Mouse (Mus musculus) heart, embryonic 15.5 days (tissue): Measurements from ENCODE around the gene Gm15217. TPM values are rescaled to one million over a fixed set of nuclear protein-coding genes. Genes with fewer than 3 reads are reported as not detected.
A peak's percentile ranks its signal among the peaks of the same experiment; 100 is the strongest.

ENCODE experiments used
- ATAC-seq: fragments of 200-750 bp; cut with Nextera tagmentation; replicated peaks from 2 replicates; pipeline ENCODE4 v1.8.0; 2017; ENCODE audit warnings: low read depth, moderate TSS enrichment; ENCODE audit not compliant: insufficient number of reproducible peaks, insufficient read depth, low FRiP score
- H3K27ac ChIP-seq: fragments of 300-500 bp; sonication (generic); 2 replicates; pipeline ENCODE4 v1.5.1; 2015; ENCODE audit warnings: mild to moderate bottlenecking, inconsistent platforms
- H3K27me3 ChIP-seq: fragments of 300-500 bp; sonication (generic); 2 replicates; pipeline ENCODE4 v1.6.1; 2015; ENCODE audit warnings: inconsistent platforms
- H3K36me3 ChIP-seq: fragments of 300-500 bp; sonication (generic); 2 replicates; pipeline ENCODE4 v1.6.1; 2015; ENCODE audit warnings: mild to moderate bottlenecking, inconsistent platforms
- H3K4me1 ChIP-seq: fragments of 300-500 bp; sonication (generic); replicated peaks from 2 replicates; pipeline ENCODE4 v1.6.1; 2015; ENCODE audit warnings: inconsistent platforms
- H3K4me2 ChIP-seq: fragments of 300-500 bp; sonication (generic); 2 replicates; pipeline ENCODE4 v1.6.1; 2015; ENCODE audit warnings: inconsistent platforms, mild to moderate bottlenecking, moderate library complexity
- H3K4me3 ChIP-seq: fragments of 300-500 bp; sonication (generic); 2 replicates; pipeline ENCODE4 v1.5.1; 2015; ENCODE audit warnings: mild to moderate bottlenecking, inconsistent platforms
- H3K9ac ChIP-seq: fragments of 300-500 bp; sonication (generic); 2 replicates; pipeline ENCODE4 v1.6.1; 2015; ENCODE audit warnings: mild to moderate bottlenecking, inconsistent platforms
- H3K9me3 ChIP-seq: fragments of 300-500 bp; sonication (generic); replicated peaks from 2 replicates; pipeline ENCODE4 v1.6.1; 2016; ENCODE audit warnings: inconsistent platforms
- WGBS: fragments of 180-500 bp; shearing (Covaris S2); methylation state at CpG from one replicate; pipeline ENCODE4 v1.1.7; 2015; ENCODE audit warnings: mixed read lengths; 5-methylcytosine and 5-hydroxymethylcytosine counted together
- polyA plus RNA-seq: library from polyadenylated mRNA; unstranded; fragments of >200 nt; fragmentation: Nextera tagmentation; extraction: Ambion mirVana; gene quantifications from 2 replicates; pipeline ENCODE4 v1.2.1, GENCODE M21; 2015

Gene Gm15217
- polyA plus RNA-seq, 1 experiment from 2014 or later: not detected

DNA sequence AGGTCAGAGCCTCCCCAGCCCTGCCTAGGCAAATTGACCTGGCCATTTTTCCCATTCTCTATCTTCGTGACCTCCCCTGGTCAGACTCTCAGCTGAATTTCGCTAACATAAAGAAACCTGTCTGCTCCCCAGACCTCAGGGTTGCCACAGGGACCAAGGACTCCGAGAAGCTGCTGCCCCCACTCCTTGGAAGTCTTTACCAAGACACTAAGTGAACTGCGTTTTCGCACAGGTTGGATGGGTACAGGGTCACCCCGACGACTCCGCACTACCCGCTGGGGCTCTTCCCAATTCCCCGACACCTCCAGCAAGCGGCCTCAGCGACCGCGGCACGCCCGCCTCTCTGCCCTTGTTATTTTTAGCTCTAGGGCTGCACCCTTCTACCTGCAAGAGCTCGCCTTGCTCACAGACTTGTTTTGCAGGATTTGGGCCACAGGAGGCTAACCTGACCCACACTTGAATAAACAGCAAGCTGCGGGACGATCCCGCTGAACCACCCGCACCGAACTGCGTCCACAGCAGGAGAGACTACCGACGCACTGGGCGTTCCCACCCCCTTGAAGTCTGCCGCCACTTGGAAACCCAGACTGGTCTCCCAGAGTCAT is 19.0 kb downstream of the Gm15217 start:
- no peaks in the 10 kb centered on the region for H3K36me3 ChIP-seq
- H3K9ac ChIP-seq: no peak overlapping the region
- peaks cover 11% of the 10 kb centered on the region for H3K4me1 ChIP-seq
- peak overlapping the region; percentile 42 for H3K4me3 ChIP-seq
- peak overlapping the region; percentile 68 for H3K4me2 ChIP-seq
- 5% methylated on average over 27 of the region's 27 CpGs for WGBS
- no peaks in the 10 kb centered on the region for H3K9me3 ChIP-seq
- peak; percentile 18; the same call in 1 of the 2 replicates for ATAC-seq
- no peak overlapping the region for H3K27ac ChIP-seq
- H3K27me3 ChIP-seq: peaks cover 26% of the 10 kb centered on the region

- 46% methylated on average over 2 of the region's 2 CpGs for WGBS
- Histone ChIP-seq H3K9me3 (no peaks in the 10 kb centered on the region), H3K4me1 (peaks cover 11% of the 10 kb centered on the region)
Measured at GRCm38 (mm10) chr14:46399925-46400324, 20.7 kb downstream of the Gm15217 start.

DNA sequence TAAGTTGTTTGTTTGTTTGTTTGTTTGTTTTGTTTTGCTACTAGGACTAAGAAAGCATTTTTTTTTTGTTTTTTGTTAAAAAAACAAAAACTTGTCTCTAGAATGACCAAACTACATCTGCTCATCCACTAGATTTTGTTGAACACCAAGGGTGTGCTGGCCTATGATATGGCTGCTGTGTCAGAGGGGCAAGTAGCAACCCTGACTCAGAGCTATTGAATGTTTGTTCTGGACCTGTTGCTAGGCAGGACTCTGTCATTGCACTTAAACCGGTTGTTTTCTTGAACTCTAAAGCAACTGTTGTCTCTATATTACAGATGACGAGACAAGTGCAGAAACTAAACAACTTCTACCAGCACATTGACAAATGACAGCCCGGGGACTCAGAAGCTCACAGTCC is 29.1 kb downstream of the Gm15217 start:
- Histone ChIP-seq H3K9me3 (no peaks in the 10 kb centered on the region), H3K4me2 (no peak overlapping the region), H3K9ac (no peak overlapping the region), H3K27ac (no peak overlapping the region), H3K36me3 (no peaks in the 10 kb centered on the region), H3K4me1 (no peaks in the 10 kb centered on the region), H3K4me3 (no peak overlapping the region), H3K27me3 (no peaks in the 10 kb centered on the region)
- WGBS: 77% methylated on average over 3 of the region's 3 CpGs
- no peak for ATAC-seq

More at GRCm38 (mm10) chr14:46399925-46400324, 20.7 kb downstream of the Gm15217 start:
- Histone ChIP-seq H3K4me3 (no peak overlapping the region), H3K36me3 (no peaks in the 10 kb centered on the region), H3K4me2 (no peak overlapping the region), H3K9ac (no peak overlapping the region), H3K27ac (no peak overlapping the region), H3K27me3 (peaks cover 26% of the 10 kb centered on the region)
- ATAC-seq: no peak

DNA sequence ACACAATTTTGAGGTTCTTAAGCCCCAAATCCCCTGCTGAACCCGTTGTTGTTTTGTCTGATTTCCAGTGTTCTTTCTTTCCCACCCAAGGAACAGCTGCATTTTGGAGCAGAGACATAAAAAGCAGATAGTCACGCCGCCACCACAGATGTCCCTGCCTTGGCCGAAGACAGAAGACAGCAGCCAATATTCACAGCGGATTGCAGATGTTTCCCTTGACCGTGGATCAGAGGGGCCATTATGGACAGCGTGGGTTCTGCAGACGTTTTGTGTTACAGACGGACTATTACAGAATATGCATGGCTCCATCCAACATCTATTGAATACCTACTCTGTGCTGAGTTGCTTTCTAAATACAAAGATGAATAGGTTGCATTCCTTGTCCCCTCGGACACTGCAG is 29.8 kb downstream of the Gm15217 start:
- no peaks in the 10 kb centered on the region for H3K4me1 ChIP-seq
- H3K27me3 ChIP-seq: no peaks in the 10 kb centered on the region
- no peaks in the 10 kb centered on the region for H3K36me3 ChIP-seq
- no peak overlapping the region for H3K9ac ChIP-seq
- WGBS: 74% methylated on average over 10 of the region's 10 CpGs
- no peak overlapping the region for H3K4me3 ChIP-seq
- H3K4me2 ChIP-seq: no peak overlapping the region
- no peak overlapping the region for H3K27ac ChIP-seq
- H3K9me3 ChIP-seq: no peaks in the 10 kb centered on the region
- ATAC-seq: no peak

DNA sequence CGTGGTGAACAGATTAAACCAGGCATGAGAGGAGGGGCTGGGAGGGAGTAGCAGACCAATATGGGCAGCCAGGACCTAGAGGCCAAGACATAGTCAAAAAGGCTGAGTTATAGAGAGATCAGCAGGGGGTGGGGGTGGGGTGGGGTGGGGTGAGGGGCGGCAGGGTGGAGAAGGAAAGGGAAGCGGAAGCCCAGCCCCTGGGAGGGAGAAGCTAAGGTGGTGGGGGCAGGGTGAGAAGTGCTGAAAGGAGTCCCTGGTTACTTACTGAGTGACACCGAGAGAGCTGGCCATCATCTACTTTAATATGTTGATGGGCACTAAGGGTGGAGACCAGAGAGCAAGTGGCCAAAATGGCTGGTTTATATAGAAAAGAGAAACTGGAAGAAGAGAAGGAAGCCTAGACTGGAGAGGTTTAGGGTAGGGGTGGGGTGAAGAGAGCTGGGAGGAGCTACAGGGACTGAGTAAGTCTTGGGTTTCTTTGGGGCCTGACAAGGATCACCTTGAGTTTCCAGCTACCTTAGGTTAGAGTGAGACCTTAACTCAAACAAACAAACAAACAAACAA is 31.4 kb downstream of the Gm15217 start:
- H3K27me3 ChIP-seq: no peaks in the 10 kb centered on the region
- H3K36me3 ChIP-seq: no peaks in the 10 kb centered on the region
- 62% methylated on average over 4 of the region's 4 CpGs for WGBS
- no peak overlapping the region for H3K27ac ChIP-seq
- H3K4me3 ChIP-seq: no peak overlapping the region
- no peak for ATAC-seq
- no peak overlapping the region for H3K4me2 ChIP-seq
- no peaks in the 10 kb centered on the region for H3K4me1 ChIP-seq
- no peaks in the 10 kb centered on the region for H3K9me3 ChIP-seq
- no peak overlapping the region for H3K9ac ChIP-seq

DNA sequence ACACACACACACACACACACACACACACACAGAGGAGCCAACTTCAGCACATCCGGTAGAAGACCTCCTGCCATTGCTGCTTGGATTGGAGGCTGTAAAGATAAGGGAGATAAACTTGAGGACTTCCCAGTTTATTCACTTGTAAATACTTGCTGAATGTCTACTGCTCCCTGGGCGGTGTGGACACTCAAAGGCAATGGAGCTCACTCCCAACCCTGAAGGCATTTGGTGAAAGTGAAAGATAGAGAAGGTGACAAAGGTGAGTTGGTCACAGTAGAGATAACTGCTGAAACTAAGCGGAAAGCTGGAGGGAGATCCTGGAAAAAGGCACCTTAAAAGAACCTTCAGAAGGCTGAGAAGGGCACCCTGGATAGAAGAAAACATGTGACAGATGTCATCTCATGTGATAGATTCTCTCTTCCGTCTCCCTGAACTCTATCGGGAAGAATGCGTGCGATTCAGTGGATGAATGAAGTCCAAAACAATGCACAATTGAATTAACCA is 33.3 kb downstream of the Gm15217 start:
- no peak for ATAC-seq
- H3K27me3 ChIP-seq: no peaks in the 10 kb centered on the region
- H3K4me1 ChIP-seq: no peaks in the 10 kb centered on the region
- no peak overlapping the region for H3K27ac ChIP-seq
- WGBS: 62% methylated on average over 7 of the region's 7 CpGs
- no peaks in the 10 kb centered on the region for H3K9me3 ChIP-seq
- no peak overlapping the region for H3K4me2 ChIP-seq
- H3K4me3 ChIP-seq: no peak overlapping the region
- no peaks in the 10 kb centered on the region for H3K36me3 ChIP-seq
- H3K9ac ChIP-seq: no peak overlapping the region

- ATAC-seq: no peak
- Histone ChIP-seq H3K9me3 (no peaks in the 10 kb centered on the region), H3K27ac (no peak overlapping the region), H3K36me3 (no peaks in the 10 kb centered on the region), H3K9ac (no peak overlapping the region), H3K4me2 (no peak overlapping the region), H3K4me3 (no peak overlapping the region), H3K27me3 (no peaks in the 10 kb centered on the region), H3K4me1 (no peaks in the 10 kb centered on the region)
- 72% methylated on average over 15 of the region's 15 CpGs for WGBS
Measured at GRCm38 (mm10) chr14:46418371-46419097, 39.3 kb downstream of the Gm15217 start.

DNA sequence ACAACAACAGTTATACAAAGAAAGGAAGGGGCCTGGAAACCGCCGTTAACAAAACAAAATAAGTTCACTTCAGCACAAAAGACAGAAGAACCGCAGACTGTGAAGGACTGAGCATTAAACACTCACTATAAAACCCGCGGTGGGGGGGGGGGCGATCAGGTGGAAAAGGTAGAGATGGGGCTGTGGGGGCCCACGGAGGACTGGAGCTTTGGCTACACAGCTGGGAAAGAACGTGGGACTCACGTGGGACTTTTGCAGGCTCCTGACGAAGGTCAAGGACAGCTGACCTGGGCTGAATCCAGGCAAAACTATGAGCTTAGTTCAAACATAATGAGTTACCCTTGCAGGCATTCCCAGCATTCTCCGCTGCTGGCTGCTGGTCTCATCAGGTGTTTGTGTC is 40.1 kb downstream of the Gm15217 start:
- H3K4me3 ChIP-seq: no peak overlapping the region
- WGBS: 63% methylated on average over 11 of the region's 11 CpGs
- no peaks in the 10 kb centered on the region for H3K9me3 ChIP-seq
- H3K27me3 ChIP-seq: no peaks in the 10 kb centered on the region
- no peaks in the 10 kb centered on the region for H3K4me1 ChIP-seq
- no peak overlapping the region for H3K27ac ChIP-seq
- H3K9ac ChIP-seq: no peak overlapping the region
- H3K36me3 ChIP-seq: no peaks in the 10 kb centered on the region
- ATAC-seq: no peak
- no peak overlapping the region for H3K4me2 ChIP-seq

GRCm38 (mm10) chr14:46421823-46422222 is 42.6 kb downstream of the Gm15217 start:
- WGBS: 78% methylated on average over 3 of the region's 3 CpGs
- H3K9ac ChIP-seq: no peak overlapping the region
- H3K27me3 ChIP-seq: no peaks in the 10 kb centered on the region

DNA sequence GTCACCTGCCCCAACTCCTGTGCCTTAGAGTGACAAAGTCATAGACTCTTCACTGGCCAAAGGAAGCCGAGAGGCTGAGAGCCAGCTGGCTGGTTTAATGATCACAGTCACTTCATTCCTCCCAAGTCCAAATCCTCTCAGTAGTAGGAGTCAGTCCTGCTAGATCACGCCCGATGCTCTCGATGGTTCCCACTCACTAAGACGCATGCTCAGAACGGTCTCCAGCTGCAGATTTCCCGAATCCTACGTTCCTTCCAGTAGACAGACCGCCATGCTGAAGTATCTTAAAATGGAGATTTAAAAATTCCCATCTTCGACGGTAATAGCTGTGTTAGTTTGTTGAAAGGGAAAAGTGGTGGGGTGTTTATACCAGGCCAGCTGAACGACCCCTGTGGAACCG is 48.0 kb downstream of the Gm15217 start:
- H3K27ac ChIP-seq: no peak overlapping the region
- H3K4me1 ChIP-seq: no peaks in the 10 kb centered on the region
- ATAC-seq: no peak
- H3K9me3 ChIP-seq: no peaks in the 10 kb centered on the region
- 88% methylated on average over 13 of the region's 13 CpGs for WGBS
- no peak overlapping the region for H3K4me2 ChIP-seq
- H3K36me3 ChIP-seq: no peaks in the 10 kb centered on the region
- no peak overlapping the region for H3K4me3 ChIP-seq
- no peak overlapping the region for H3K9ac ChIP-seq
- H3K27me3 ChIP-seq: no peaks in the 10 kb centered on the region

More at GRCm38 (mm10) chr14:46421823-46422222, 42.6 kb downstream of the Gm15217 start:
- Histone ChIP-seq H3K27ac (no peak overlapping the region), H3K4me3 (no peak overlapping the region), H3K4me2 (no peak overlapping the region), H3K4me1 (no peaks in the 10 kb centered on the region), H3K36me3 (no peaks in the 10 kb centered on the region), H3K9me3 (no peaks in the 10 kb centered on the region)
- ATAC-seq: no peak

DNA sequence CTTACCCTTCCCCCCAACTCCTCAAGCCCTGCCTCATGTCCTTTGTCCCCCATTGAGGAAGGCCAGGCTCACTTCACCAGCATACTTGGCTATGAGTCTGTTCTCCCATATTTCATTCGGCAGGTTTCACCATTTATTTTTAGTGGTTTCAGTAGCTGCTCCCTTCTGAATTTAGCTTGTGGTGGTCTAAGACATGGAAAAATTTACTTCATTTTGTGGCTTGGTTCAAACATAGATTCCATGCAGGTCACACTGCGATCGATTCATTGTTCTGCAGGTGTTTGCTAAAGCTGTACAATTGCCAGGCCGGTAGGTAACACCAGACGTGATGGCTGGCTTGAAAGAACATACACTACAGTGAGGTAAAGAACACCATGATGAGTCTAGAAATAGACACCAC is 51.0 kb downstream of the Gm15217 start:
- Histone ChIP-seq H3K4me1 (no peaks in the 10 kb centered on the region), H3K36me3 (no peaks in the 10 kb centered on the region), H3K9me3 (no peaks in the 10 kb centered on the region), H3K9ac (no peak overlapping the region), H3K4me3 (no peak overlapping the region), H3K27ac (no peak overlapping the region), H3K4me2 (no peak overlapping the region), H3K27me3 (no peaks in the 10 kb centered on the region)
- no peak for ATAC-seq
- 86% methylated on average over 5 of the region's 5 CpGs for WGBS
